Mouse (Mus musculus): ENCODE measurements around the gene Gucy2c.

Gucy2c gene

GRCm38 (mm10) chr6:136742352-136743118 is 39.0 kb downstream of the Gucy2c start:
- intact Hi-C loops (cut with DNase I): no loop called here

- intact Hi-C loops (cut with DNase I): no loop called here
Measured at GRCm38 (mm10) chr6:136741281-136741680, 40.3 kb downstream of the Gucy2c start.

GRCm38 (mm10) chr6:136735766-136736165 is 45.8 kb downstream of the Gucy2c start:
- intact Hi-C loops (cut with DNase I): no loop called here

GRCm38 (mm10) chr6:136728144-136728543 is 53.4 kb downstream of the Gucy2c start:
- intact Hi-C loops (cut with DNase I): no loop called here

- intact Hi-C loops (cut with DNase I): loop anchor here (2.0 to 5.0 kb wide), 2 partner anchors 102 to 301 kb away; no protein-coding TSS in a partner anchor
Measured at GRCm38 (mm10) chr6:136723171-136723570, 58.4 kb downstream of the Gucy2c start.

- intact Hi-C loops (cut with DNase I): loop anchor here (2.0 to 5.0 kb wide), 2 partner anchors 102 to 300 kb away; no protein-coding TSS in a partner anchor
Measured at GRCm38 (mm10) chr6:136722565-136722964, 59.0 kb downstream of the Gucy2c start.

GRCm38 (mm10) chr6:136721925-136722324 is 59.6 kb downstream of the Gucy2c start:
- intact Hi-C loops (cut with DNase I): loop anchor here (2.0 to 5.0 kb wide), 3 partner anchors 95 to 300 kb away; no protein-coding TSS in a partner anchor

- intact Hi-C loops (cut with DNase I): loop anchor here (2.0 to 5.0 kb wide), 2 partner anchors 94 to 298 kb away; no protein-coding TSS in a partner anchor
Measured at GRCm38 (mm10) chr6:136720436-136720835, 61.1 kb downstream of the Gucy2c start.

GRCm38 (mm10) chr6:136715881-136716431 is 65.6 kb downstream of the Gucy2c start:
- intact Hi-C loops (cut with DNase I): no loop called here

GRCm38 (mm10) chr6:136714097-136714496 is 67.5 kb downstream of the Gucy2c start:
- intact Hi-C loops (cut with DNase I): no loop called here

GRCm38 (mm10) chr6:136710408-136710807 is 71.2 kb downstream of the Gucy2c start:
- intact Hi-C loops (cut with DNase I): no loop called here

GRCm38 (mm10) chr6:136708597-136708996 is 73.0 kb downstream of the Gucy2c start:
- intact Hi-C loops (cut with DNase I): no loop called here

GRCm38 (mm10) chr6:136701878-136702277 is 79.7 kb downstream of the Gucy2c start:
- intact Hi-C loops (cut with DNase I): no loop called here

- intact Hi-C loops (cut with DNase I): no loop called here
Measured at GRCm38 (mm10) chr6:136701185-136701584, 80.4 kb downstream of the Gucy2c start.

GRCm38 (mm10) chr6:136691314-136691713 is 90.3 kb downstream of the Gucy2c start:
- intact Hi-C loops (cut with DNase I): no loop called here

- intact Hi-C loops (cut with DNase I): no loop called here
Measured at GRCm38 (mm10) chr6:136690527-136690926, 91.0 kb downstream of the Gucy2c start.

- intact Hi-C loops (cut with DNase I): no loop called here
Measured at GRCm38 (mm10) chr6:136689790-136690413, 91.7 kb downstream of the Gucy2c start.

GRCm38 (mm10) chr6:136685433-136685832 is 96.1 kb downstream of the Gucy2c start:
- intact Hi-C loops (cut with DNase I): no loop called here

- intact Hi-C loops (cut with DNase I): no loop called here
Measured at GRCm38 (mm10) chr6:136683410-136684334, 97.9 kb downstream of the Gucy2c start.

GRCm38 (mm10) chr6:136679381-136679780 is 102.2 kb downstream of the Gucy2c start:
- intact Hi-C loops (cut with DNase I): no loop called here

GRCm38 (mm10) chr6:136674935-136675334 is 106.6 kb downstream of the Gucy2c start:
- intact Hi-C loops (cut with DNase I): no loop called here

Measured in adrenal gland (tissue).